Mouse (Mus musculus): ENCODE data around the gene Igfbp2. TPM values are rescaled to one million over a fixed set of nuclear protein-coding genes. Genes with fewer than 3 reads are reported as not detected.

Gene Igfbp2
- polyA plus RNA-seq, 1 experiment from 2014 or later = 469 TPM

DNA sequence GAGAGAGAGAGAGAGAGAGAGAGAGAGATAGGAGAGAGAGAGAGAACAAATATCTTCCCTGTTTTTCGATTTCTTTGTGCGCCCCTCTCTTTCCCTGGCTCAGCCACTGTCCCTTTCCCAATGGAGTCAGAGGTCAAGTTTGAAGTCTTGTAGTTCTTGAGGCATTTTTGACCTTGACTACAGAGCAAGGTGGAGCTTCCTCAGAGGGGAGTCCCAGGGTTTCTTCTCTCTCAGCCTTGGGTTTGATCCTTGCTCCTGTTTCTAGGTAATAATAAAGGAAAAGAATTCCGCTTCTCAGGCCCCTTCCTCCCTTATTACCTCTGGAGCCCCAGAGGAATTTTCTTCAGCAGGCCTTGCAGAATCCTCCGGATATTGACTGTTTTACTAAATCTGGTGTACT, 1.6 kb downstream of the Igfbp2 start:
- H3K27me3 ChIP-seq (replicated peaks; ENCODE audit: control insufficient read depth, insufficient read depth, low read length) = no peaks in the 10 kb centered on the region
- H3K9me3 ChIP-seq (ENCODE audit: control insufficient read depth, low read length) = no peaks in the 10 kb centered on the region
- peak overlapping the region; percentile 90 for H3K9ac ChIP-seq (ENCODE audit: low read depth, low read length)
- peak overlapping the region; percentile 93 for H3K4me2 ChIP-seq (ENCODE audit: low read length)
- peak overlapping the region; percentile 25; the same call in 1 of the 2 replicates for H3K27ac ChIP-seq (ENCODE audit: low read depth, low read length)
- peaks cover 23% of the 10 kb centered on the region for H3K4me1 ChIP-seq (ENCODE audit: control insufficient read depth, insufficient read depth, low read depth, low read length)
- H3K4me3 ChIP-seq (ENCODE audit: low read length) = peak overlapping the region; percentile 85
- no peak for ATAC-seq
- H3K36me3 ChIP-seq (ENCODE audit: control insufficient read depth, insufficient read depth, low read length) = no peaks in the 10 kb centered on the region
- WGBS = 9% methylated on average over 4 of the region's 4 CpGs

DNA sequence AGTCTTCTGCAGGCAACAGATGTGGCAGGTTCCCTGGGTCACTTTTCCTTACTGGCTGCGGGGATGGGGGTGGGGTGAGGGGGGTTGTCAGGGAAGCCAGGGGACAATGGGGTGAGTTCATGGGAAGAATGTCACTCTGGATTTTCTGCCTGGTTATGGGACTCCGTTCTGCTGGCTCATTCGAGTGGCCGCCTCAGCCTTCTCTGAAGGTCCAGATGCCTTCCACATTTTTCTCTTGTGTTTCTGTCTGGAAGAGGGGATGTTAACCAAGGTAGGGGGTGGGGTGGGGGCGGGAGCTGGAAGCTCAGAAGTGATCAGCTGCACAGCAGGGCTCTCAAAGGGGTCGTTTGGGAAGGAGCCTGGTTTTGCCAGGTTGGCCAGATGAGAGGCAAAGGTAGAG, 2.1 kb downstream of the Igfbp2 start:
- 10% methylated on average over 6 of the region's 6 CpGs for WGBS
- H3K4me2 ChIP-seq (ENCODE audit: low read length) = peak overlapping the region; percentile 93
- H3K4me1 ChIP-seq (ENCODE audit: control insufficient read depth, insufficient read depth, low read depth, low read length) = peaks cover 23% of the 10 kb centered on the region
- no peaks in the 10 kb centered on the region for H3K9me3 ChIP-seq (ENCODE audit: control insufficient read depth, low read length)
- H3K9ac ChIP-seq (ENCODE audit: low read depth, low read length) = peak overlapping the region; percentile 47
- no peaks in the 10 kb centered on the region for H3K27me3 ChIP-seq (replicated peaks; ENCODE audit: control insufficient read depth, insufficient read depth, low read length)
- peak overlapping the region; percentile 66 for H3K27ac ChIP-seq (ENCODE audit: low read depth, low read length)
- H3K36me3 ChIP-seq (ENCODE audit: control insufficient read depth, insufficient read depth, low read length) = peaks cover 3% of the 10 kb centered on the region; the same call in 1 of the 2 replicates
- H3K4me3 ChIP-seq (ENCODE audit: low read length) = peak overlapping the region; percentile 85
- no peak for ATAC-seq

DNA sequence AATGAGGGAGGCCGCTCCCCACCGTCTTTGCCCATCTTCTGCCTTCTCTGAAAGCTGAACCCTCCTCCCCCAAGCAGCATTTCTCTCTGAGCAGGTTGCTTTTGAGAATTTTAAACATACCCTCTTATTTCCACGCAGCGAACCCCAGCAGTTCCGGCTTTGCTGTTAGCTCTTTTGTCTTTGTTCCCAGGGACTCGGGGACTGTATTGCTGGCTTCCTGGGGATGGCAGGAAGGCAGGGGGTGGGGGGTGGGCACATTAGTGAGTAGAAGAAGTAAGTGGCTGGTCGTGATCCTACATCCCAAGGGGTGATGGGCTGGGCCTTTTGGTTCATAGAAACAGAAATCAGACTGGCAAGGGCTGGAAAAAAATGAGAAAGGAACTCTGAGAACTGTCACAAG, 2.6 kb downstream of the Igfbp2 start:
- Histone ChIP-seq H3K4me2 (ENCODE audit: low read length) (peak overlapping the region; percentile 93), H3K9me3 (ENCODE audit: control insufficient read depth, low read length) (no peaks in the 10 kb centered on the region), H3K27ac (ENCODE audit: low read depth, low read length) (peak overlapping the region; percentile 66), H3K4me3 (ENCODE audit: low read length) (peak overlapping the region; percentile 85), H3K27me3 (replicated peaks; ENCODE audit: control insufficient read depth, insufficient read depth, low read length) (no peaks in the 10 kb centered on the region), H3K9ac (ENCODE audit: low read depth, low read length) (peak overlapping the region; percentile 47), H3K4me1 (ENCODE audit: control insufficient read depth, insufficient read depth, low read depth, low read length) (peaks cover 23% of the 10 kb centered on the region), H3K36me3 (ENCODE audit: control insufficient read depth, insufficient read depth, low read length) (peaks cover 3% of the 10 kb centered on the region; the same call in 1 of the 2 replicates)
- 4% methylated on average over 7 of the region's 7 CpGs for WGBS
- ATAC-seq = no peak

DNA sequence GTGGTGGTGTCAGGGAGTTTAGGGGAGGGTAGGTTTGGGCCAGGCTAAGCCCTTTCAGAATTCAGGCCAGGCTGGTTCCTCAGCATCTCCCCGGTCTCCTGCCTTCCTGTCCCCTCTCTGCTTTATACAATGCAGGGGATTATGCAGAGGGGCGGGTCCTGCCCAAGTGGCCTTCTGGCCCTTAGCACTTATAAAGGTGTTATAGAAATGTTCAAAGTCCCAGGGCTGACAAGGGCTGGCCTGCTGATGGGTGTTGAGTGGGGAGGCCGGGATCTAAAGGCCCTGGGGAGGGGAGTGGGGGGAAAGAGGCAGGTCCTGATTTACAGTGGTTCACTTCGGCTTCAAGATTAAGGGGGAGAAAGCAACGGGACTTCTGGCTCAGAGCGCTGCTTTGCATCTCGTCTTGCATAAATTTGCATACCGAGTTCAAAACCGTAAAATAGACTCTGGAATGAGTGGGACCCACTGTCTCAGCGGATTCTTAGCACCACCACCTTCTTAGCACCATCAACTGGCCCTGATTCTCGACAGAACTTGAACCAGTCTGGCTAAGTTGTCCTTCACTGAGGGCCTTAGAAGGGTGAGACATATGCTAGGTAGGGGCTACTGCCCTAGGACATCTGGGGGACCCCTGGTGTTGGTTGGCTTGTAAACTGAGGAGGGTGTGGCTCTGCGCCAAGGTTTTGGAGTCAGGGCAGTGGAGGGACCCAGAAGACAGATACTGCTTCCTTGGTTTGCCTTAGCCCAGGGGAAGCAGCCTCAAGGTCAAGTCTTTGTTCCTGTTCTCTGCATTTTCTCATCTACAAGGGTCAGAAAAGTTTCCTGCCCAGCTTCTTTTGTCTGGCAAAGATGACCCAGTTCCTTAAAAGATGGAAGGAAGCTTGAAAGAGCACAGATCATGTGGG, 3.4 kb downstream of the Igfbp2 start:
- Histone ChIP-seq H3K27ac (ENCODE audit: low read depth, low read length) (peak overlapping the region; percentile 66), H3K9me3 (ENCODE audit: control insufficient read depth, low read length) (no peaks in the 10 kb centered on the region), H3K36me3 (ENCODE audit: control insufficient read depth, insufficient read depth, low read length) (peaks cover 3% of the 10 kb centered on the region; the same call in 1 of the 2 replicates), H3K27me3 (replicated peaks; ENCODE audit: control insufficient read depth, insufficient read depth, low read length) (no peaks in the 10 kb centered on the region), H3K4me3 (ENCODE audit: low read length) (peak overlapping the region; percentile 85), H3K4me1 (ENCODE audit: control insufficient read depth, insufficient read depth, low read depth, low read length) (peaks cover 27% of the 10 kb centered on the region), H3K4me2 (ENCODE audit: low read length) (peak overlapping the region; percentile 93), H3K9ac (ENCODE audit: low read depth, low read length) (peak overlapping the region; percentile 47)
- 13% methylated on average over 12 of the region's 12 CpGs for WGBS
- ATAC-seq = peak; percentile 16

DNA sequence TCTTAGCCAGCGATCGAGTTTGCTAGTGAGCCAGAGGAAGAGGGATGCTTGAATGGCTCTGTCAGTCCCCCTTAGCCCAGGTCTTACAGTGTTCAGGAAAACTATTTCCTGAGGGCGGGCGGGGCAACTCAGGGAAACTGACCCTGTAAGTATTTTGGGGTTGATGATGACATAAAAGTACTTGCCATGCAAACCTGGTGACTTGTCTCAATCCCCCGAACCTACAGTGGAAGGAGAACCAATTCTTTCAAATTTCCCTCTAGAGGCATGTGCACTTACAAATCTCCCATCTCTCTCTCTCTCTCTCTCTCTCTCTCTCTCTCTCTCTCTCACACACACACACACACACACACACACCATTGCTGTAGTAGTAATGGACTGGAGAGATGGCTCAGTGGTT, 4.5 kb downstream of the Igfbp2 start:
- peaks cover 36% of the 10 kb centered on the region for H3K4me1 ChIP-seq (ENCODE audit: control insufficient read depth, insufficient read depth, low read depth, low read length)
- WGBS = 94% methylated on average over 5 of the region's 5 CpGs
- no peak overlapping the region for H3K27ac ChIP-seq (ENCODE audit: low read depth, low read length)
- H3K4me2 ChIP-seq (ENCODE audit: low read length) = no peak overlapping the region
- no peaks in the 10 kb centered on the region for H3K27me3 ChIP-seq (replicated peaks; ENCODE audit: control insufficient read depth, insufficient read depth, low read length)
- no peak overlapping the region for H3K9ac ChIP-seq (ENCODE audit: low read depth, low read length)
- no peak overlapping the region for H3K4me3 ChIP-seq (ENCODE audit: low read length)
- H3K36me3 ChIP-seq (ENCODE audit: control insufficient read depth, insufficient read depth, low read length) = peaks cover 3% of the 10 kb centered on the region; the same call in 1 of the 2 replicates
- no peaks in the 10 kb centered on the region for H3K9me3 ChIP-seq (ENCODE audit: control insufficient read depth, low read length)
- no peak for ATAC-seq

DNA sequence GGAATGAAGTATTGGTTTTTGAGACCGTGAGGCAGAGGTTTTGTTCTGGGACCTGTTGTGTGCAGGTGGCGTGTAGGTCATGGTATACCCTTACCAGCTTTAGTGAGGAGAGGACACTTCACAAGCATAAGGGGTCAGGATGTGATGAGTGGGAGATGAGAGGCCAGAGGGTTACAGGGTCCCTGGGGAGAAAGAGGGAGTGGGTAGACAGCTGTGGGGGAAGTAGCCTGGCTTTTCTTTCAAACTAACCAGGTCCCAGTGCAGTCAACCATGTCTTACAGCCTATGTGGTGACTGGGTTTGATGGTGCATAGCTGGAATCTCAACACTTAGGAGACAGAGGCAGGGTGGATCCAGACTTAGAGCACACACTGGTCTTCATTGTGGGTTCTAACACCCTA, 6.2 kb downstream of the Igfbp2 start:
- no peak for ATAC-seq
- Histone ChIP-seq H3K27ac (ENCODE audit: low read depth, low read length) (no peak overlapping the region), H3K4me2 (ENCODE audit: low read length) (no peak overlapping the region), H3K4me3 (ENCODE audit: low read length) (no peak overlapping the region), H3K4me1 (ENCODE audit: control insufficient read depth, insufficient read depth, low read depth, low read length) (peaks cover 35% of the 10 kb centered on the region), H3K9me3 (ENCODE audit: control insufficient read depth, low read length) (no peaks in the 10 kb centered on the region), H3K36me3 (ENCODE audit: control insufficient read depth, insufficient read depth, low read length) (peaks cover 3% of the 10 kb centered on the region; the same call in 1 of the 2 replicates), H3K27me3 (replicated peaks; ENCODE audit: control insufficient read depth, insufficient read depth, low read length) (no peaks in the 10 kb centered on the region), H3K9ac (ENCODE audit: low read depth, low read length) (no peak overlapping the region)
- WGBS = 87% methylated on average over 2 of the region's 2 CpGs

DNA sequence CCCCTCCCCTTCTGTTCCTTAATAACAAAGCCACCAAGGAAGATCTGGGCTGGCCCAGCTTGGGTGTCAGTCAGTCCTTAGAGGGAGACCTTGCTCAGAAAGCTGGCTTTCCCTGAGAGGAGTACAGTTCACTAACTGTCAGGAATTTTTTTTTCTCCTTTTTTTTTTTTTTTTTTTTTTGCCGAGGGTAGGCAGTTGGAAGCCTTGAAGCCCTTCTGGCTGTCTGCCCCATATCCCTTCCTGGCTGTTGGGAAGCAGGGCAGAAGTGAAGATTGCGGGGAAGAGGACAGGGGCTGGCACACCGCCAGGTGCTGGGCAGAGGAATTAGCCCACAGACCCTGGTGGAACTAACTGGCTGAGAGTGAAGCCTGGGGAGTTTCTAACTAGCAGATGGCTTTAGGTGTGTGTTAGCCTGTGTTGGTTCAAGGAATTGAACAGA, 8.4 kb downstream of the Igfbp2 start:
- H3K27me3 ChIP-seq (replicated peaks; ENCODE audit: control insufficient read depth, insufficient read depth, low read length) = no peaks in the 10 kb centered on the region
- H3K27ac ChIP-seq (ENCODE audit: low read depth, low read length) = peak overlapping the region; percentile 60
- no peaks in the 10 kb centered on the region for H3K9me3 ChIP-seq (ENCODE audit: control insufficient read depth, low read length)
- peaks cover 21% of the 10 kb centered on the region for H3K4me1 ChIP-seq (ENCODE audit: control insufficient read depth, insufficient read depth, low read depth, low read length)
- H3K4me2 ChIP-seq (ENCODE audit: low read length) = no peak overlapping the region
- no peak overlapping the region for H3K9ac ChIP-seq (ENCODE audit: low read depth, low read length)
- H3K4me3 ChIP-seq (ENCODE audit: low read length) = no peak overlapping the region
- peaks cover 3% of the 10 kb centered on the region for H3K36me3 ChIP-seq (ENCODE audit: control insufficient read depth, insufficient read depth, low read length)
- 33% methylated on average over 3 of the region's 3 CpGs for WGBS
- peak; percentile 81 for ATAC-seq

DNA sequence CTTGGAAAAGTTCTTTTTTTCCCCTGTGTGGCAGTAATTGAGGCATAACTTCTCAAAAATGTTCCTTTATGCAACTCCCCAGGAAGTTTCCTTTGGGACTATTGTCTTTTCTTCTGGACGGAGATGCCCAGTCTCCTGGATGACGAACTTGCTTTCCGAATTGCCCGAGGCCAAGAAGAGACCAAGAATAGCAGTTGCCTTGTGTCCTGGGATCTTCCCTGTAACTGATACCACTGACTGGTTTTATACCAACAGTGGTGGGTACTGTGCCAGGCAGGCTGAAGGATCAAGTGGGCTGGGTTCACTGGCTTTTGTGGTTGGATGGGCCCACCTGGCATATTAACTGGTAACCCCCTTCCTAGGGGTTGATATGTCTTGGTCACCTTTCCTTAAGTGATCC, 9.3 kb downstream of the Igfbp2 start:
- Histone ChIP-seq H3K4me1 (ENCODE audit: control insufficient read depth, insufficient read depth, low read depth, low read length) (peaks cover 14% of the 10 kb centered on the region), H3K4me3 (ENCODE audit: low read length) (no peak overlapping the region), H3K36me3 (ENCODE audit: control insufficient read depth, insufficient read depth, low read length) (peaks cover 3% of the 10 kb centered on the region), H3K9ac (ENCODE audit: low read depth, low read length) (no peak overlapping the region), H3K27me3 (replicated peaks; ENCODE audit: control insufficient read depth, insufficient read depth, low read length) (no peaks in the 10 kb centered on the region), H3K4me2 (ENCODE audit: low read length) (no peak overlapping the region), H3K9me3 (ENCODE audit: control insufficient read depth, low read length) (no peaks in the 10 kb centered on the region), H3K27ac (ENCODE audit: low read depth, low read length) (no peak overlapping the region)
- 51% methylated on average over 4 of the region's 4 CpGs for WGBS
- ATAC-seq = no peak

DNA sequence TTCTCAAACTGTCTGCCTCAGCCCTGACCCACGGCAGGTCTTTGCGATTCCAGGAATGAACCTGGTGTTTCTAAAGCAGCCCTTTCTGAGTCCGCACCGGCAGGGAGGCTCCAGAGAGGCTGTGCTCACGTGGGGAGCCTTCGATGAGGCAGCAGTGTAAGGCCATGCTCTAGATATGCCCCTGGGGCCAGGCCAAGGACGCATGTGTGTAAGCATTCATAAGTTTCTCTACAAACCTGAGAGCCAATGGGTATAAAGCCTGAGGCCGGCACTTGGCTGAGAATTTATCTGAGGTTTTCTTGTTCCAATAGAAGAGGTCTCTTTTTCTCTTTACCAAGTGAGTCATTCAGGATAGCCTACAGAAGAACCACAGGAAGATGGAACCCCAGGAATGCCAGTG, 15.1 kb downstream of the Igfbp2 start:
- no peaks in the 10 kb centered on the region for H3K4me1 ChIP-seq (ENCODE audit: control insufficient read depth, insufficient read depth, low read depth, low read length)
- 71% methylated on average over 8 of the region's 8 CpGs for WGBS
- no peak overlapping the region for H3K4me2 ChIP-seq (ENCODE audit: low read length)
- no peaks in the 10 kb centered on the region; the same call in 1 of the 2 replicates for H3K36me3 ChIP-seq (ENCODE audit: control insufficient read depth, insufficient read depth, low read length)
- no peak overlapping the region for H3K4me3 ChIP-seq (ENCODE audit: low read length)
- H3K9me3 ChIP-seq (ENCODE audit: control insufficient read depth, low read length) = no peaks in the 10 kb centered on the region
- no peak for ATAC-seq
- H3K27ac ChIP-seq (ENCODE audit: low read depth, low read length) = no peak overlapping the region
- H3K27me3 ChIP-seq (replicated peaks; ENCODE audit: control insufficient read depth, insufficient read depth, low read length) = no peaks in the 10 kb centered on the region
- H3K9ac ChIP-seq (ENCODE audit: low read depth, low read length) = no peak overlapping the region

Measured in hindbrain, embryonic 16.5 days (tissue).